Mouse (Mus musculus) megakaryocyte, embryonic 14.5 days (primary cell): ENCODE results near the gene Kcnc3. TPM values are rescaled to one million over a fixed set of nuclear protein-coding genes. Genes with fewer than 3 reads are reported as not detected.

Experiments
- H3K27me3 ChIP-seq: replicated peaks from 2 replicates; pipeline ENCODE3; 2012; ENCODE audit warnings: inconsistent platforms
- H3K36me3 ChIP-seq: replicated peaks from 2 replicates; pipeline ENCODE3; 2012; ENCODE audit warnings: low read length, inconsistent platforms, mixed read lengths
- H3K4me1 ChIP-seq: 2 replicates; pipeline ENCODE4 v1.6.1; 2012; ENCODE audit warnings: inconsistent platforms
- H3K4me3 ChIP-seq: replicated peaks from 2 replicates; pipeline ENCODE3; 2012; ENCODE audit warnings: moderate library complexity, mild to moderate bottlenecking, inconsistent platforms
- H3K9me3 ChIP-seq: 2 replicates; pipeline ENCODE4 v1.6.1; 2012; ENCODE audit warnings: inconsistent platforms
- FLI1 ChIP-seq: IDR thresholded peaks from 2 replicates; pipeline ENCODE4 v1.6.1; 2012; ENCODE audit warnings: low read length, inconsistent platforms, mixed read lengths
- GATA1 ChIP-seq: IDR thresholded peaks from 3 replicates; pipeline ENCODE4 v1.6.1; 2012; ENCODE audit warnings: mixed read lengths, low read length, inconsistent platforms, borderline replicate concordance
- polyA plus RNA-seq: library from polyadenylated mRNA; stranded (reverse); fragments of >175 nt; gene quantifications from 2 replicates; pipeline ENCODE4 v1.2.3, GENCODE M21; 2012; ENCODE audit warnings: low replicate concordance; ENCODE audit not compliant: insufficient read depth

The Kcnc3 gene
- polyA plus RNA-seq = 1.8 and 4.0 TPM in 2 replicates

- no peak for TF ChIP-seq GATA1
- TF ChIP-seq FLI1 = no peak
- peak within 1 kb of the TSS; percentile 91 for H3K4me3 ChIP-seq
- peaks cover 66% of the 10 kb centered on the region for H3K4me1 ChIP-seq
- peaks cover 95% of the 10 kb centered on the region for H3K27me3 ChIP-seq
- H3K36me3 ChIP-seq = no peaks in the 10 kb centered on the region
- peaks cover 9% of the 10 kb centered on the region for H3K9me3 ChIP-seq
These were observed at the start of gene Kcnc3 for GRCm38 (mm10) chr7:44590402-44591347. TSS of gene Kcnc3 (plus strand) at chr7:44590664.

- TF ChIP-seq FLI1 = no peak
- TF ChIP-seq GATA1 = no peak
- no peak overlapping the region for H3K4me3 ChIP-seq
- H3K9me3 ChIP-seq = no peaks in the 10 kb centered on the region
- peaks cover 13% of the 10 kb centered on the region for H3K4me1 ChIP-seq
- peaks cover 73% of the 10 kb centered on the region for H3K36me3 ChIP-seq
- H3K27me3 ChIP-seq = no peaks in the 10 kb centered on the region
These were observed 47.9 kb upstream of the Kcnc3 start for GRCm38 (mm10) chr7:44542555-44542954.

GRCm38 (mm10) chr7:44543071-44543470 lies 47.4 kb upstream of the Kcnc3 start:
- H3K36me3 ChIP-seq = peaks cover 68% of the 10 kb centered on the region
- no peak for TF ChIP-seq FLI1
- TF ChIP-seq GATA1 = no peak
- no peaks in the 10 kb centered on the region for H3K9me3 ChIP-seq
- H3K4me1 ChIP-seq = peaks cover 19% of the 10 kb centered on the region
- no peak overlapping the region for H3K4me3 ChIP-seq
- no peaks in the 10 kb centered on the region for H3K27me3 ChIP-seq

GRCm38 (mm10) chr7:44546274-44546673 lies 44.2 kb upstream of the Kcnc3 start:
- Histone ChIP-seq H3K4me3 (no peak overlapping the region), H3K27me3 (no peaks in the 10 kb centered on the region), H3K4me1 (peaks cover 33% of the 10 kb centered on the region), H3K9me3 (no peaks in the 10 kb centered on the region), H3K36me3 (peaks cover 56% of the 10 kb centered on the region)
- TF ChIP-seq GATA1 = no peak
- no peak for TF ChIP-seq FLI1

GRCm38 (mm10) chr7:44547041-44547440 lies 43.4 kb upstream of the Kcnc3 start:
- Histone ChIP-seq H3K9me3 (no peaks in the 10 kb centered on the region), H3K4me3 (peak overlapping the region; percentile 42), H3K27me3 (no peaks in the 10 kb centered on the region), H3K36me3 (peaks cover 56% of the 10 kb centered on the region), H3K4me1 (peaks cover 40% of the 10 kb centered on the region)
- TF ChIP-seq GATA1 (no peak), FLI1 (no peak)

- Histone ChIP-seq H3K27me3 (no peaks in the 10 kb centered on the region), H3K4me3 (peak overlapping the region; percentile 98), H3K36me3 (peaks cover 56% of the 10 kb centered on the region), H3K4me1 (peaks cover 47% of the 10 kb centered on the region), H3K9me3 (no peaks in the 10 kb centered on the region)
- no peak for TF ChIP-seq GATA1
- TF ChIP-seq FLI1 = no peak
These were observed 42.7 kb upstream of the Kcnc3 start for GRCm38 (mm10) chr7:44547725-44548124.

GRCm38 (mm10) chr7:44548497-44549087 lies 41.9 kb upstream of the Kcnc3 start, which contains the start of gene Pold1:
TSS of gene Pold1 (minus strand) at chr7:44548849.
- no peaks in the 10 kb centered on the region for H3K27me3 ChIP-seq
- peaks cover 50% of the 10 kb centered on the region for H3K36me3 ChIP-seq
- TF ChIP-seq FLI1 (peak; percentile 28; the same call in 1 of the 2 replicates), GATA1 (no peak)
- peaks cover 53% of the 10 kb centered on the region for H3K4me1 ChIP-seq
- H3K4me3 ChIP-seq = peak within 1 kb of the TSS; percentile 98
- no peaks in the 10 kb centered on the region for H3K9me3 ChIP-seq

GRCm38 (mm10) chr7:44549621-44550408 lies 40.6 kb upstream of the Kcnc3 start:
- H3K9me3 ChIP-seq = no peaks in the 10 kb centered on the region
- H3K27me3 ChIP-seq = no peaks in the 10 kb centered on the region
- no peak for TF ChIP-seq GATA1
- TF ChIP-seq FLI1 = no peak
- peaks cover 53% of the 10 kb centered on the region for H3K4me1 ChIP-seq
- H3K4me3 ChIP-seq = no peak overlapping the region
- H3K36me3 ChIP-seq = peaks cover 45% of the 10 kb centered on the region

- Histone ChIP-seq H3K36me3 (peaks cover 41% of the 10 kb centered on the region), H3K4me3 (no peak overlapping the region), H3K27me3 (no peaks in the 10 kb centered on the region), H3K9me3 (no peaks in the 10 kb centered on the region), H3K4me1 (peaks cover 53% of the 10 kb centered on the region)
- no peak for TF ChIP-seq FLI1
- no peak for TF ChIP-seq GATA1
These were observed 40.1 kb upstream of the Kcnc3 start for GRCm38 (mm10) chr7:44550409-44550678.

- H3K36me3 ChIP-seq = peaks cover 38% of the 10 kb centered on the region
- no peak overlapping the region for H3K4me3 ChIP-seq
- TF ChIP-seq GATA1 = no peak
- no peak for TF ChIP-seq FLI1
- no peaks in the 10 kb centered on the region for H3K9me3 ChIP-seq
- no peaks in the 10 kb centered on the region for H3K27me3 ChIP-seq
- peaks cover 53% of the 10 kb centered on the region for H3K4me1 ChIP-seq
These were observed 39.2 kb upstream of the Kcnc3 start for GRCm38 (mm10) chr7:44551301-44551700.
